Mouse (Mus musculus) limb, embryonic 13.5 days (tissue): ENCODE data around the gene Secisbp2. TPM values are rescaled to one million over a fixed set of nuclear protein-coding genes. Genes with fewer than 3 reads are reported as not detected.
A peak's percentile ranks its signal among the peaks of the same experiment; 100 is the strongest.

Experiments used
- ATAC-seq: fragments of 200-750 bp; cut with Nextera tagmentation; 2 replicates; pipeline ENCODE4 v1.8.0; 2017; ENCODE audit warnings: low read depth, moderate number of reproducible peaks, moderate TSS enrichment; ENCODE audit not compliant: low FRiP score
- H3K27ac ChIP-seq: fragments of 300-500 bp; sonication (generic); 2 replicates; pipeline ENCODE4 v1.5.1; 2015; ENCODE audit warnings: inconsistent platforms, mild to moderate bottlenecking, moderate library complexity
- H3K27me3 ChIP-seq: fragments of 300-500 bp; sonication (generic); 2 replicates; pipeline ENCODE4 v1.6.1; 2015; ENCODE audit warnings: mild to moderate bottlenecking, inconsistent platforms
- H3K36me3 ChIP-seq: fragments of 300-500 bp; sonication (generic); 2 replicates; pipeline ENCODE4 v1.6.1; 2015; ENCODE audit warnings: inconsistent platforms, mild to moderate bottlenecking, moderate library complexity
- H3K4me1 ChIP-seq: fragments of 300-500 bp; sonication (generic); 2 replicates; pipeline ENCODE4 v1.6.1; 2015; ENCODE audit warnings: inconsistent platforms
- H3K4me2 ChIP-seq: fragments of 300-500 bp; sonication (generic); replicated peaks from 2 replicates; pipeline ENCODE4 v1.6.1; 2015; ENCODE audit warnings: inconsistent platforms, mild to moderate bottlenecking, moderate library complexity
- H3K4me3 ChIP-seq: fragments of 300-500 bp; sonication (generic); 2 replicates; pipeline ENCODE4 v1.5.1; 2015; ENCODE audit warnings: moderate library complexity, mild to moderate bottlenecking, inconsistent platforms
- H3K9ac ChIP-seq: fragments of 300-500 bp; sonication (generic); 2 replicates; pipeline ENCODE4 v1.6.1; 2015; ENCODE audit warnings: mild to moderate bottlenecking, inconsistent platforms
- H3K9me3 ChIP-seq: fragments of 300-500 bp; sonication (generic); 2 replicates; pipeline ENCODE4 v1.6.1; 2016; ENCODE audit warnings: inconsistent platforms
- whole genome bisulfite sequencing: fragments of 180-500 bp; shearing (Covaris S2); methylation state at CpG from one replicate; pipeline ENCODE4 v1.1.7; 2015; 5-methylcytosine and 5-hydroxymethylcytosine counted together
- polyA plus RNA-seq: library from polyadenylated mRNA; unstranded; fragments of >200 nt; fragmentation: Nextera tagmentation; extraction: Ambion mirVana; gene quantifications from 2 replicates; pipeline ENCODE4 v1.2.1, GENCODE M21; 2015

Secisbp2 gene
- 31.6 and 33.4 TPM in 2 replicates for polyA plus RNA-seq

GRCm38 (mm10) chr13:51651408-51652064, at the start of gene Secisbp2:
Gene Secisbp2 (plus strand): TSS chr13:51651697.
- peak within 1 kb of the TSS; percentile 76 for H3K9ac ChIP-seq
- no peaks in the 10 kb centered on the region for H3K27me3 ChIP-seq
- peaks cover 40% of the 10 kb centered on the region for H3K36me3 ChIP-seq
- peak; percentile 97 for ATAC-seq
- peak within 1 kb of the TSS; percentile 85 for H3K27ac ChIP-seq
- WGBS, result under 1% methylated on average over 69 of the region's 69 CpGs
- peak within 1 kb of the TSS; percentile 68 for H3K4me3 ChIP-seq
- H3K4me1 ChIP-seq, result peaks cover 35% of the 10 kb centered on the region
- no peaks in the 10 kb centered on the region for H3K9me3 ChIP-seq
- H3K4me2 ChIP-seq, result peak within 1 kb of the TSS; percentile 79

GRCm38 (mm10) chr13:51602764-51603163, 48.7 kb upstream of the Secisbp2 start:
- no peaks in the 10 kb centered on the region for H3K27me3 ChIP-seq
- no peaks in the 10 kb centered on the region for H3K9me3 ChIP-seq
- H3K4me1 ChIP-seq, result peaks cover 15% of the 10 kb centered on the region
- H3K36me3 ChIP-seq, result no peaks in the 10 kb centered on the region
- no peak overlapping the region for H3K4me3 ChIP-seq
- H3K27ac ChIP-seq, result no peak overlapping the region
- H3K4me2 ChIP-seq, result peak overlapping the region; percentile 58
- H3K9ac ChIP-seq, result 0 out of 2 replicates have a peak overlapping the region, but pooled peaks have one; percentile 35
- WGBS, result 70% methylated on average over 8 of the region's 8 CpGs
- ATAC-seq, result no peak

DNA sequence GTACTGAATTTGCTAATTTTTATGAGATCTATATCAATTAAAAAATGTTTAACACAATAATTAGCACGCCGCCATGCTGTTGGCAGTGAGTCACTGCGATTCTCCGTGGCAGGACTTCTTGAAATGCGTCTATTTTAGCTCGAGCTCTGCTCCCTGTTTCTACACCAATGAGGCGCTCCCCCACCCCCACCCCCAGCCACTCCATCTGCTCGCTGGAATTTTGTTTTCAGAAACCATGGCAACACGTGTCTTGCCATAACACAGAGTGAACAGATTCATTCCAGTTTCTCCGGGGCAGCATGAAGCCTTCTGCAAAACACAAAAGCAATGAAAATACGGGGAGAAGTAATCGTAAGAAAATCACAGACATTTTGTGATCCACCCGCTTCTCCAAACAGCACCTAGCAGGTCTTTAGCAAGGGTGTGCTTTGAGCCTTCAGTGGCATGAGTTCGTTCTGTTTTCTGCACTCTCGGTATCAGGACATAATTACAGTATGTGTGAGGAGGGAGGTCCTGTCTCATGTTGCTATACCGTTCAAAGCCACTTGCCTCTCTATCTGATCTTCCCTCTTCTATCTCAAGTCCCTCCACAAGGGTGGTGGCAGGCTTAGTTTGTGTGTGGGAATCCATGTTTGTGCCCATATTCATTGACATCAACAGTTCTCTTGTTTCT, 48.1 kb upstream of the Secisbp2 start:
- H3K4me3 ChIP-seq, result peak overlapping the region; percentile 21
- 23% methylated on average over 16 of the region's 16 CpGs for WGBS
- peak overlapping the region; percentile 35; the same call in 1 of the 2 replicates for H3K9ac ChIP-seq
- H3K4me2 ChIP-seq, result peak overlapping the region; percentile 58
- peaks cover 15% of the 10 kb centered on the region for H3K4me1 ChIP-seq
- H3K36me3 ChIP-seq, result no peaks in the 10 kb centered on the region
- peak; percentile 90 for ATAC-seq
- no peaks in the 10 kb centered on the region for H3K9me3 ChIP-seq
- no peaks in the 10 kb centered on the region for H3K27me3 ChIP-seq
- no peak overlapping the region; the same call in 1 of the 2 replicates for H3K27ac ChIP-seq

DNA sequence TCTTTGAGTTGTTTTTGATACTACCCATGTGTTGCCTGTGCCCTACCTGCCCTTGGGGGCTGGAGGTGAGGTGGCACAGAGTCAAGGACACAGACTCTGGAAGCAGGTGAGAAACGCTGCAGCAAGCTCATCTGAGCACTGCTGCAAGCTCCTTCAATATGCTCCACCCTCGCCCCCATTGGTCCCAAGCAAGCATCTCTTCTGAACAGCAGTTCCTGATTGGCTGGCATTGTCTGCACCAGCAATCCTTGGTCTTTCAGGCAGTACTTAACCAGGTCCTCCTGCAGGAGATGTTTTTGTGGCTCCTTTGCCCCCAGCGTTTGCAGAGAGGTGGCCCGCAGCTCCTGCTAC, 47.6 kb upstream of the Secisbp2 start:
- Histone ChIP-seq H3K27ac (no peak overlapping the region), H3K27me3 (no peaks in the 10 kb centered on the region), H3K36me3 (no peaks in the 10 kb centered on the region), H3K4me3 (0 out of 2 replicates have a peak overlapping the region, but pooled peaks have one; percentile 21), H3K4me2 (peak overlapping the region; percentile 58), H3K9ac (peak overlapping the region; percentile 35; the same call in 1 of the 2 replicates), H3K9me3 (no peaks in the 10 kb centered on the region), H3K4me1 (peaks cover 15% of the 10 kb centered on the region)
- ATAC-seq, result 0 out of 2 replicates have a peak, but pooled peaks have one; percentile 6
- 50% methylated on average over 4 of the region's 4 CpGs for WGBS

DNA sequence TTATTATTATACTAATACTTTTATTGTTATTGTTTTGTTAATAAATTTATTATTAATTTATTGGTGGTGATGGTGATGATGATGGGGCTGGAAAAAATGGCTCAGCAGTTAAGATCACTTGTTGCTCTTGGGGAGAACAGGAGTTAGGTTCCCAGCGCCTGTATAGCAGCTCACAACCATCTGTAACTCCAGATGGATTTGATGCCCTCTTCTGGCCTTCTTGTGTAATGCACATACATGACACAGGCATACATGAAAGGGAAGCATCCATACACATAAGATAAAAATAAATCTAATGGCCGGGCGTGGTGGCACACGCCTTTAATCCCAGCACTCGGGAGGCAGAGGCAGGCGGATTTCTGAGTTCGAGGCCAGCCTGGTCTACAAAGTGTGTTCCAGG, 42.3 kb upstream of the Secisbp2 start:
- Histone ChIP-seq H3K9ac (no peak overlapping the region), H3K27ac (no peak overlapping the region), H3K4me2 (no peak overlapping the region), H3K4me3 (no peak overlapping the region), H3K9me3 (no peaks in the 10 kb centered on the region), H3K36me3 (no peaks in the 10 kb centered on the region), H3K27me3 (no peaks in the 10 kb centered on the region), H3K4me1 (peaks cover 11% of the 10 kb centered on the region)
- no peak for ATAC-seq
- 95% methylated on average over 7 of the region's 7 CpGs for WGBS

DNA sequence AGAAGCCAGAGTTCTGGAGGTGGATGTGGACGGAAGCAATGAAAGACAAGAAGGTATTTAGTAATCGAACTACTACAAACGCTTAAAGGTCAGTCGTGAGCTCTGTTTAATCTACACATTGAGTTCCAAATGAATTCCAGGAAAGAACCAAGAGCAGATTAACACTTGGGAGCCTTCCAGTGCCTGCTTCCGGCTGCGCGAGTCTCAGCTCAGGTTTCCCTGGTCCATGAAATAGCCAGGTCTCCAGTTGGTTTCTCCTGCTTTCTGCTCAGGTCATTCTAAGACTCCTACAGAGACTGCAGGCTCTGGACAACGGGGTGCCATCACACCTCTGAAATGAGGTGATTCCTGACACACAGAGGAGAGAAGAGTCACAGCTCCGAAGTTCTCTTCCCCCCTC, 40.4 kb upstream of the Secisbp2 start:
- Histone ChIP-seq H3K4me3 (peak overlapping the region; percentile 12), H3K4me2 (peak overlapping the region; percentile 49), H3K27ac (no peak overlapping the region)

DNA sequence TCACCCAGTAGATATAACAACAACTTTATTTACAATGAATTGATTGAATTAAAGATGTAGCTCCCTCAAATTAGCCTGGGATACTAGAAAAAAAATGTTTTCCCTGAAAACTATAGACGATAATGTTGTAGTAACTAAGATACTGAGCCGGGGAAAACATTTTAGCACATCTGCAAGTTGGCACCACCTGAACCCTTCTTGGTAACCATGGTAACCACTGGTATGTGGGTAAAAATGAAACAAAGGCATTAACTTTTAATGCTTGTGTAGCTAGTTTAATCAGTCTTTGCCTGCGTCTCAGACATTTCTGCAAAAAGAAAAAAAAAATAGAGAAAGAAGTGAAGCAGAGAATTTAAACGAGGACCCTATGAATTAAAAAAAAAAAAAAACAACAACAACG, 40.0 kb upstream of the Secisbp2 start:
- Histone ChIP-seq H3K9ac (no peak overlapping the region), H3K4me1 (peaks cover 24% of the 10 kb centered on the region), H3K27me3 (no peaks in the 10 kb centered on the region), H3K4me2 (peak overlapping the region; percentile 49), H3K27ac (no peak overlapping the region), H3K9me3 (no peaks in the 10 kb centered on the region), H3K4me3 (peak overlapping the region; percentile 12), H3K36me3 (no peaks in the 10 kb centered on the region)
- no peak for ATAC-seq
- WGBS, result 27% methylated on average over 5 of the region's 5 CpGs

More for the DNA sequence above, 40.4 kb upstream of the Secisbp2 start:
- Histone ChIP-seq H3K9ac (no peak overlapping the region), H3K36me3 (no peaks in the 10 kb centered on the region), H3K9me3 (no peaks in the 10 kb centered on the region), H3K4me1 (peaks cover 21% of the 10 kb centered on the region), H3K27me3 (no peaks in the 10 kb centered on the region)
- no peak for ATAC-seq
- WGBS, result 11% methylated on average over 9 of the region's 9 CpGs

- Histone ChIP-seq H3K4me1 (peaks cover 24% of the 10 kb centered on the region), H3K27me3 (no peaks in the 10 kb centered on the region), H3K36me3 (no peaks in the 10 kb centered on the region), H3K9ac (no peak overlapping the region), H3K27ac (no peak overlapping the region; the same call in 1 of the 2 replicates), H3K4me3 (no peak overlapping the region), H3K4me2 (no peak overlapping the region), H3K9me3 (no peaks in the 10 kb centered on the region)
- ATAC-seq, result peak; percentile 52; the same call in 1 of the 2 replicates
- 52% methylated on average over 10 of the region's 10 CpGs for WGBS
Observed at GRCm38 (mm10) chr13:51615815-51616214, 35.7 kb upstream of the Secisbp2 start.

- H3K27me3 ChIP-seq, result no peaks in the 10 kb centered on the region
- H3K36me3 ChIP-seq, result no peaks in the 10 kb centered on the region
- H3K4me3 ChIP-seq, result no peak overlapping the region
- WGBS, result 18% methylated on average over 12 of the region's 12 CpGs
- H3K9ac ChIP-seq, result no peak overlapping the region
- 0 out of 2 replicates have a peak overlapping the region, but pooled peaks have one; percentile 1 for H3K4me2 ChIP-seq
- no peaks in the 10 kb centered on the region for H3K9me3 ChIP-seq
- ATAC-seq, result no peak
- peaks cover 17% of the 10 kb centered on the region for H3K4me1 ChIP-seq
- no peak overlapping the region for H3K27ac ChIP-seq
Observed at GRCm38 (mm10) chr13:51616417-51617044, 35.0 kb upstream of the Secisbp2 start.

DNA sequence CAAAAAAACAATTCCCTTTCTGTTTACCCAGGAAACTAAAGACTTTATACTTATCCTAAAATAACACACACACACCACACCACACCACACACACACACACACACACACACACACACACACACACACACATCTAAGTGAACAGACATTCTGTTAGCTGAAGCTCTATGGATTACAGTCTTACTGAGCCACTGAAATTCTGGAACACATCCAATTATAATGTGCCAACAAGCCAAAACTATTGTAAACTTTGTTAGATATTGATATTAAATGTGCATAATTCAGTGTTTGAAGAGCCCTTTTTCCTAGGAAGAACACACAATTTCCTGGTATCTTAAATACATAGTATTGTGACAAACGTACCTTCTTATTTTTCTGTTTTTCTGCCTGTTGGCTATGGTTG, 34.2 kb upstream of the Secisbp2 start:
- H3K4me1 ChIP-seq, result peaks cover 16% of the 10 kb centered on the region
- WGBS, result 75% methylated on average over 1 of the region's 1 CpGs
- no peak overlapping the region for H3K27ac ChIP-seq
- no peaks in the 10 kb centered on the region for H3K9me3 ChIP-seq
- no peaks in the 10 kb centered on the region for H3K36me3 ChIP-seq
- no peaks in the 10 kb centered on the region for H3K27me3 ChIP-seq
- ATAC-seq, result no peak
- no peak overlapping the region for H3K4me3 ChIP-seq
- H3K9ac ChIP-seq, result no peak overlapping the region
- no peak overlapping the region for H3K4me2 ChIP-seq

DNA sequence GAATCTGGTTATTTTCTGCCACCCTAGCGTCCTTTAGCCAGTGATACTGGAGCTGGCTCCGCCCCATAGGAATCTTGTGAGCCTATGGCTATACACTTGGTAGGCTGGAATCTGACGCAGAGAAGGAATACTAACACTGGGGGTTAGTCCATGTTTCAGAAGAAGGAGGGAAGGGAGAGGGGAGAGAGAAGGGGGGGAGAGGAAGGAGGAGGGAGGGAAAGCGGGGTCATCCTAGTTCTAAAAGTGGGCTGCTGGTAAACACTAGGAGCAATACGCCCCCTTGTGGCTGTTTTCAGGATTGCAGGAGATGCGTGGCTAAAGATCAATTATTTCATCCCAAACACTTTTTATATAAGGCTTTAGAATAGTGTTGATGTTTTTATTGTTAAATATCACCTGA, 33.6 kb upstream of the Secisbp2 start:
- WGBS, result 21% methylated on average over 6 of the region's 6 CpGs
- Histone ChIP-seq H3K4me3 (no peak overlapping the region), H3K36me3 (no peaks in the 10 kb centered on the region), H3K4me2 (no peak overlapping the region), H3K27ac (no peak overlapping the region), H3K9ac (no peak overlapping the region), H3K27me3 (no peaks in the 10 kb centered on the region), H3K9me3 (no peaks in the 10 kb centered on the region), H3K4me1 (peaks cover 16% of the 10 kb centered on the region)
- ATAC-seq, result peak; percentile 40; the same call in 1 of the 2 replicates

GRCm38 (mm10) chr13:51618602-51619001, 32.9 kb upstream of the Secisbp2 start:
- no peak overlapping the region for H3K4me3 ChIP-seq
- no peaks in the 10 kb centered on the region for H3K27me3 ChIP-seq
- H3K9me3 ChIP-seq, result no peaks in the 10 kb centered on the region
- no peak for ATAC-seq
- no peaks in the 10 kb centered on the region for H3K36me3 ChIP-seq
- H3K9ac ChIP-seq, result no peak overlapping the region
- no peak overlapping the region for H3K4me2 ChIP-seq
- 22% methylated on average over 7 of the region's 9 CpGs for WGBS
- H3K4me1 ChIP-seq, result peaks cover 16% of the 10 kb centered on the region
- H3K27ac ChIP-seq, result no peak overlapping the region
